Mouse (Mus musculus) limb, embryonic 14.5 days (tissue): Measurements from ENCODE around the gene Mtmr6. TPM values are rescaled to one million over a fixed set of nuclear protein-coding genes. Genes with fewer than 3 reads are reported as not detected.
A peak's percentile ranks its signal among the peaks of the same experiment; 100 is the strongest.

Experiments
- ATAC-seq: fragments of 200-750 bp; cut with Nextera tagmentation; 2 replicates; pipeline ENCODE4 v1.8.0; 2017; ENCODE audit warnings: low read depth, moderate number of reproducible peaks, moderate TSS enrichment; ENCODE audit not compliant: low FRiP score
- DNase-seq: peaks from one replicate; pipeline ENCODE4 v3.0.0-alpha.2; 2015; ENCODE audit warnings: low spot score
- H3K27ac ChIP-seq: fragments of 300-500 bp; sonication (generic); replicated peaks from 2 replicates; pipeline ENCODE4 v1.5.1; 2014; ENCODE audit warnings: low read depth, mild to moderate bottlenecking, low read length, moderate library complexity, mixed read lengths
- H3K27me3 ChIP-seq: fragments of 300-500 bp; sonication (generic); 2 replicates; pipeline ENCODE4 v1.6.1; 2014; ENCODE audit warnings: low read length, mixed read lengths; ENCODE audit not compliant: control insufficient read depth, insufficient read depth
- H3K36me3 ChIP-seq: fragments of 300-500 bp; sonication (generic); 2 replicates; pipeline ENCODE4 v1.6.1; 2014; ENCODE audit warnings: mild to moderate bottlenecking, low read length, moderate library complexity, mixed read lengths; ENCODE audit not compliant: control insufficient read depth, insufficient read depth
- H3K4me1 ChIP-seq: fragments of 300-500 bp; sonication (generic); 2 replicates; pipeline ENCODE4 v1.6.1; 2014; ENCODE audit warnings: antibody characterized with exemption, low read length, mixed read lengths; ENCODE audit not compliant: control insufficient read depth, insufficient read depth
- H3K4me2 ChIP-seq: fragments of 300-500 bp; sonication (generic); replicated peaks from 2 replicates; pipeline ENCODE4 v1.6.1; 2014; ENCODE audit warnings: low read depth, mild to moderate bottlenecking, low read length, moderate library complexity; ENCODE audit not compliant: severe bottlenecking
- H3K4me3 ChIP-seq: fragments of 300-500 bp; sonication (generic); replicated peaks from 2 replicates; pipeline ENCODE4 v1.5.1; 2014; ENCODE audit warnings: low read length
- H3K9ac ChIP-seq: fragments of 300-500 bp; sonication (generic); 2 replicates; pipeline ENCODE4 v1.6.1; 2014; ENCODE audit warnings: mild to moderate bottlenecking, low read depth, low read length, moderate library complexity; ENCODE audit not compliant: severe bottlenecking
- H3K9me3 ChIP-seq: fragments of 300-500 bp; sonication (generic); 2 replicates; pipeline ENCODE4 v1.6.1; 2016; ENCODE audit warnings: low read length; ENCODE audit not compliant: control insufficient read depth
- POLR2A ChIP-seq: fragments of 200-500 bp; IDR thresholded peaks from 2 replicates; pipeline ENCODE4 v1.8.0; 2012; ENCODE audit warnings: inconsistent platforms, mild to moderate bottlenecking, moderate library complexity, borderline replicate concordance; ENCODE audit not compliant: insufficient read depth, insufficient read length; ENCODE audit errors: extremely low read depth
- WGBS: fragments of 180-500 bp; shearing (Covaris S2); extraction: QIAGEN DNeasy Blood & Tissue Kit; methylation state at CpG from one replicate; pipeline ENCODE4 v1.1.7; 2014; 5-methylcytosine and 5-hydroxymethylcytosine counted together
- polyA plus RNA-seq, 2 experiments: library from polyadenylated mRNA; depleted of rRNA in 1 of 2; stranded (reverse) in 1 of 2; unstranded in 1 of 2; fragments of >200 nt; fragmentation: Nextera tagmentation in 1 of 2; extraction: Ambion mirVana in 1 of 2; gene quantifications; 2 replicates each; pipeline versions ENCODE4 v1.2.1 to v1.2.3; 2012 to 2014

Mtmr6 gene
- polyA plus RNA-seq (2012; rRNA removed) (25.1 and 27.4 TPM in 2 replicates), polyA plus RNA-seq (2014; fragmentation: Nextera tagmentation; extraction: Ambion mirVana) (39.5 and 41.4 TPM in 2 replicates)

GRCm38 (mm10) chr14:60264990-60265876 lies at the start of gene Mtmr6:
TSS of gene Mtmr6 (plus strand) at chr14:60265228.
- peak within 1 kb of the TSS; percentile 50; the same call in 1 of the 2 replicates for H3K27ac ChIP-seq
- H3K9ac ChIP-seq: peak within 1 kb of the TSS; percentile 67
- H3K4me2 ChIP-seq: peak within 1 kb of the TSS; percentile 55
- no peaks in the 10 kb centered on the region for H3K36me3 ChIP-seq
- H3K9me3 ChIP-seq: no peaks in the 10 kb centered on the region
- H3K4me3 ChIP-seq: peak within 1 kb of the TSS; percentile 70
- H3K4me1 ChIP-seq: 0 out of 2 replicates have a peak, but pooled peaks cover 3% of the 10 kb centered on the region
- ATAC-seq (peak; percentile 99), DNase-seq (peak; percentile 99)
- TF ChIP-seq POLR2A: no peak
- H3K27me3 ChIP-seq: no peaks in the 10 kb centered on the region
- under 1% methylated on average over 51 of the region's 51 CpGs for WGBS

- DNase-seq (no peak), ATAC-seq (no peak)
- Histone ChIP-seq H3K9ac (no peak overlapping the region), H3K27ac (no peak overlapping the region), H3K4me1 (no peaks in the 10 kb centered on the region), H3K4me2 (no peak overlapping the region), H3K4me3 (no peak overlapping the region), H3K9me3 (no peaks in the 10 kb centered on the region), H3K27me3 (no peaks in the 10 kb centered on the region), H3K36me3 (peaks cover 37% of the 10 kb centered on the region)
- TF ChIP-seq POLR2A: no peak
- WGBS: 81% methylated on average over 1 of the region's 1 CpGs
Measured at GRCm38 (mm10) chr14:60216125-60216524, 48.9 kb upstream of the Mtmr6 start.

- Histone ChIP-seq H3K27me3 (no peaks in the 10 kb centered on the region), H3K4me2 (no peak overlapping the region), H3K9ac (no peak overlapping the region), H3K27ac (no peak overlapping the region), H3K4me3 (no peak overlapping the region), H3K9me3 (no peaks in the 10 kb centered on the region), H3K36me3 (peaks cover 41% of the 10 kb centered on the region), H3K4me1 (no peaks in the 10 kb centered on the region)
- no peak for TF ChIP-seq POLR2A
- no peak for DNase-seq
- 95% methylated on average over 4 of the region's 4 CpGs for WGBS
- ATAC-seq: no peak
Measured at GRCm38 (mm10) chr14:60217616-60218015, 47.4 kb upstream of the Mtmr6 start.

GRCm38 (mm10) chr14:60219886-60220285 lies 45.1 kb upstream of the Mtmr6 start:
- no peak overlapping the region for H3K27ac ChIP-seq
- H3K4me2 ChIP-seq: no peak overlapping the region
- WGBS: 94% methylated on average over 10 of the region's 10 CpGs
- H3K27me3 ChIP-seq: no peaks in the 10 kb centered on the region
- ATAC-seq (no peak), DNase-seq (no peak)
- peaks cover 41% of the 10 kb centered on the region for H3K36me3 ChIP-seq
- H3K4me3 ChIP-seq: no peak overlapping the region
- no peak overlapping the region for H3K9ac ChIP-seq
- no peak for TF ChIP-seq POLR2A
- H3K4me1 ChIP-seq: no peaks in the 10 kb centered on the region
- H3K9me3 ChIP-seq: no peaks in the 10 kb centered on the region

- H3K36me3 ChIP-seq: peaks cover 63% of the 10 kb centered on the region
- DNase-seq: no peak
- 90% methylated on average over 3 of the region's 3 CpGs for WGBS
Measured at GRCm38 (mm10) chr14:60238551-60238950, 26.5 kb upstream of the Mtmr6 start.

More at GRCm38 (mm10) chr14:60238551-60238950, 26.5 kb upstream of the Mtmr6 start:
- Histone ChIP-seq H3K27ac (no peak overlapping the region), H3K27me3 (no peaks in the 10 kb centered on the region), H3K4me2 (no peak overlapping the region), H3K9ac (no peak overlapping the region), H3K4me3 (no peak overlapping the region), H3K9me3 (no peaks in the 10 kb centered on the region), H3K4me1 (no peaks in the 10 kb centered on the region)
- TF ChIP-seq POLR2A: no peak
- no peak for ATAC-seq
